ENCODE assay signal across 13 mouse cellular contexts in genomic region chr4:62641656-62642055, GRCm38 (mm10).
DNase-seq lines count a peak whose midpoint lies in the region; ATAC-seq and TF ChIP-seq lines count a peak whose summit lies in the region.
"Had no signal": no experiment of that assay in that cellular context is flagged by ENCODE, and none has a peak within 500 bp of the region (broad histone marks: within the 10 kb centered on the region; RNA-seq: fewer than 3 reads in every experiment).

No protein-coding gene starts in this region.

- H3K27me3 ChIP-seq in heart, embryonic 14.5 days (ENCODE audit: control insufficient read depth, insufficient read depth, low read length): peaks cover 26% of the 10 kb centered on the region
- no peaks in the 10 kb centered on the region for H3K27me3 ChIP-seq in lung, embryonic 14.5 days (ENCODE audit: insufficient read depth, low read length)
- H3K27me3 ChIP-seq in hindbrain, embryonic 14.5 days (ENCODE audit: control insufficient read depth, insufficient read depth, low read length): no peaks in the 10 kb centered on the region
- H3K27me3 ChIP-seq in stomach, embryonic 16.5 days (ENCODE audit: control insufficient read depth, insufficient read depth, low read length): no peaks in the 10 kb centered on the region
- H3K27me3 ChIP-seq in midbrain, embryonic 16.5 days (ENCODE audit: control insufficient read depth, insufficient read depth, low read depth, low read length): no peaks in the 10 kb centered on the region
- H3K27me3 ChIP-seq: hindbrain, embryonic 15.5 days had no signal

- no peak for TF ChIP-seq CTCF in lung, embryonic 14.5 days (IDR thresholded peaks at IDR 0.05; ENCODE audit: low read depth)

- no peak overlapping the region for H3K9ac ChIP-seq in heart, embryonic 14.5 days (ENCODE audit: low read length)
- no peak overlapping the region for H3K9ac ChIP-seq in lung, embryonic 14.5 days
- H3K9ac ChIP-seq in hindbrain, embryonic 14.5 days: no peak overlapping the region
- no peak overlapping the region for H3K9ac ChIP-seq in stomach, embryonic 16.5 days (ENCODE audit: low read length)
- no peak overlapping the region for H3K9ac ChIP-seq in midbrain, embryonic 16.5 days (ENCODE audit: low read depth, low read length)
- H3K9ac ChIP-seq: hindbrain, embryonic 15.5 days had no signal

- peak overlapping the region; percentile 45 to 86 for H3K27ac ChIP-seq in heart, embryonic 14.5 days (replicated peaks in 1 of 2; ENCODE audit: control insufficient read depth in 1 of 2, insufficient read depth in 1 of 2, low read depth in 2 of 2, low read length in 2 of 2)
- H3K27ac ChIP-seq in lung, embryonic 14.5 days (ENCODE audit: low read depth): 0 out of 2 replicates have a peak overlapping the region, but pooled peaks have one; percentile 27
- 0 out of 2 replicates have a peak overlapping the region, but pooled peaks have one; percentile 34 for H3K27ac ChIP-seq in hindbrain, embryonic 14.5 days
- peak overlapping the region; percentile 14; the same call in 1 of the 2 replicates for H3K27ac ChIP-seq in stomach, embryonic 16.5 days (ENCODE audit: low read length)
- no peak overlapping the region for H3K27ac ChIP-seq in midbrain, embryonic 16.5 days (ENCODE audit: low read length)
- H3K27ac ChIP-seq: hindbrain, embryonic 15.5 days; macrophage had no signal

- H3K4me2 ChIP-seq in heart, embryonic 14.5 days (ENCODE audit: low read length): no peak overlapping the region
- H3K4me2 ChIP-seq in lung, embryonic 14.5 days: no peak overlapping the region
- H3K4me2 ChIP-seq in hindbrain, embryonic 14.5 days (replicated peaks): no peak overlapping the region
- H3K4me2 ChIP-seq in stomach, embryonic 16.5 days (ENCODE audit: low read depth, low read length): no peak overlapping the region
- H3K4me2 ChIP-seq in midbrain, embryonic 16.5 days (ENCODE audit: low read length): no peak overlapping the region
- H3K4me2 ChIP-seq: hindbrain, embryonic 15.5 days had no signal

- H3K4me1 ChIP-seq in heart, embryonic 14.5 days (ENCODE audit: control insufficient read depth in 2 of 2, insufficient read depth in 2 of 2, low read length in 2 of 2): peaks cover 34 to 44% of the 10 kb centered on the region in 2 experiments
- H3K4me1 ChIP-seq in lung, embryonic 14.5 days (ENCODE audit: insufficient read depth): peaks cover 12% of the 10 kb centered on the region
- peaks cover 11% of the 10 kb centered on the region; the same call in 1 of the 2 replicates for H3K4me1 ChIP-seq in hindbrain, embryonic 14.5 days (replicated peaks; ENCODE audit: control insufficient read depth, insufficient read depth, low read length)
- peaks cover 28% of the 10 kb centered on the region for H3K4me1 ChIP-seq in stomach, embryonic 16.5 days (ENCODE audit: control insufficient read depth, insufficient read depth, low read length)
- no peaks in the 10 kb centered on the region for H3K4me1 ChIP-seq in midbrain, embryonic 16.5 days (ENCODE audit: control insufficient read depth, insufficient read depth, low read length)

- 73% methylated on average over 3 of the region's 3 CpGs for WGBS in heart, embryonic 14.5 days
- 56% methylated on average over 3 of the region's 3 CpGs for WGBS in lung, embryonic 14.5 days
- WGBS in hindbrain, embryonic 14.5 days: 84% methylated on average over 3 of the region's 3 CpGs
- 61% methylated on average over 3 of the region's 3 CpGs for WGBS in stomach, embryonic 16.5 days
- 72% methylated on average over 3 of the region's 3 CpGs for WGBS in midbrain, embryonic 16.5 days

- ATAC-seq in heart, embryonic 14.5 days (ENCODE audit: insufficient number of reproducible peaks, insufficient read depth, low FRiP score, low read depth): no peak
- ATAC-seq in lung, embryonic 14.5 days (ENCODE audit: insufficient read depth): no peak
- ATAC-seq in hindbrain, embryonic 14.5 days (ENCODE audit: low FRiP score): no peak
- no peak for ATAC-seq in stomach, embryonic 16.5 days (ENCODE audit: insufficient read depth, low FRiP score)
- ATAC-seq in midbrain, embryonic 16.5 days: no peak
- ATAC-seq: CD4-positive, CD25-positive, alpha-beta regulatory T cell, adult 4 months had no signal

- no peak for DNase-seq in heart, adult 8-10 months (ENCODE audit: low spot score)
- DNase-seq in lung, embryonic 14.5 days: no peak
- no peak for DNase-seq in lung, postnatal 14 days
- DNase-seq in hindbrain, embryonic 14.5 days (ENCODE audit: low spot score): no peak
- no peak for DNase-seq in ovary, postnatal 36 days (ENCODE audit: low spot score)
- DNase-seq: adrenal gland, postnatal 36 days; cerebellum, adult 2 months had no signal

- H3K9me3 ChIP-seq in heart, embryonic 14.5 days (ENCODE audit: control insufficient read depth, low read length): no peaks in the 10 kb centered on the region
- H3K9me3 ChIP-seq in lung, embryonic 14.5 days (ENCODE audit: low read depth, low read length): no peaks in the 10 kb centered on the region
- no peaks in the 10 kb centered on the region for H3K9me3 ChIP-seq in hindbrain, embryonic 14.5 days (ENCODE audit: control insufficient read depth, low read length)
- no peaks in the 10 kb centered on the region for H3K9me3 ChIP-seq in stomach, embryonic 16.5 days (replicated peaks; ENCODE audit: control insufficient read depth, low read length)
- H3K9me3 ChIP-seq in midbrain, embryonic 16.5 days (replicated peaks; ENCODE audit: control insufficient read depth, low read length, poor library complexity, severe bottlenecking): no peaks in the 10 kb centered on the region
- H3K9me3 ChIP-seq: hindbrain, embryonic 15.5 days had no signal

- H3K4me3 ChIP-seq in heart, embryonic 14.5 days (ENCODE audit: control insufficient read depth in 1 of 2, insufficient read depth in 1 of 2, low read depth in 1 of 2, low read length in 2 of 2): no peak overlapping the region
- H3K4me3 ChIP-seq in lung, embryonic 14.5 days (ENCODE audit: low read depth, low read length): no peak overlapping the region
- H3K4me3 ChIP-seq in hindbrain, embryonic 14.5 days (replicated peaks; ENCODE audit: low read length): no peak overlapping the region
- no peak overlapping the region for H3K4me3 ChIP-seq in stomach, embryonic 16.5 days (replicated peaks; ENCODE audit: low read length)
- no peak overlapping the region for H3K4me3 ChIP-seq in midbrain, embryonic 16.5 days (ENCODE audit: low read depth, low read length)
- H3K4me3 ChIP-seq: hindbrain, embryonic 15.5 days had no signal

- peaks cover 31% of the 10 kb centered on the region for H3K36me3 ChIP-seq in heart, embryonic 14.5 days (ENCODE audit: control insufficient read depth, insufficient read depth, low read length)
- H3K36me3 ChIP-seq in lung, embryonic 14.5 days (ENCODE audit: insufficient read depth): peaks cover 16% of the 10 kb centered on the region; the same call in 1 of the 2 replicates
- H3K36me3 ChIP-seq in hindbrain, embryonic 14.5 days (replicated peaks; ENCODE audit: control insufficient read depth, insufficient read depth): no peaks in the 10 kb centered on the region
- H3K36me3 ChIP-seq in stomach, embryonic 16.5 days (ENCODE audit: control insufficient read depth, insufficient read depth, low read length): no peaks in the 10 kb centered on the region
- H3K36me3 ChIP-seq in midbrain, embryonic 16.5 days (ENCODE audit: control insufficient read depth, insufficient read depth, low read length): no peaks in the 10 kb centered on the region
- H3K36me3 ChIP-seq: hindbrain, embryonic 15.5 days had no signal
